Mouse (Mus musculus): ENCODE measurements around the gene Cecr2.

DNA sequence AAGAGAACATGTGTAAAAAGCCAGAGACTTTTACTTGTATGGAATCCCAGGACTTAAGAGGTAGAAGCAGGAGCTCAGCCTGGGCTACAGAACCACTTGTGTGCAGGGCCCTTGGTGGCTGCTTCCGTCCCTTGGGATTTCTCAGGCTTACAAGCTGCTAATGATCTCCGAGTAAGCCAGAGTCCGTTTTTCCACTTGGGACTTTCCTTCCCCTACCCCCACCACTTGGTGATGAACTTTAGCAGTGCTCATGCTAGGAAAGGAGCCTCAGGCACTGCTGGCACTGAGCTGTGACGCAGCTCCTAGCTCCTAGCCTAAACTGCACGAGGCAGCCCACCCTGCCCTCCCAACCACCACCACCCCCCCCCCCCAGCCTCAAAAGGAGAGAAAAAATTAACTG is 124.5 kb downstream of the Cecr2 start:
- TF ChIP-seq POLR2A (IDR thresholded peaks at IDR 0.05; ENCODE audit: borderline replicate concordance, insufficient read depth, low read length) (no peak), CTCF (IDR thresholded peaks at IDR 0.05; ENCODE audit: borderline replicate concordance, insufficient read depth, low read depth, low read length) (no peak)
